11 mouse cellular contexts compared by ENCODE assay signal in genomic region chr8:8649536-8649935, GRCm38 (mm10). TPM values are rescaled to one million over a fixed set of nuclear protein-coding genes. Genes with fewer than 3 reads are reported as not detected.
DNase-seq lines count a peak whose midpoint lies in the region; ATAC-seq lines count a peak whose summit lies in the region.
"Had no signal": no experiment of that assay in that cellular context is flagged by ENCODE, and none has a peak within 500 bp of the region (broad histone marks: within the 10 kb centered on the region; RNA-seq: fewer than 3 reads in every experiment).

No protein-coding gene starts in this region.

- peak overlapping the region; percentile 42 for H3K27ac ChIP-seq in embryonic facial prominence, embryonic 14.5 days (replicated peaks; ENCODE audit: low read depth, low read length)
- no peak overlapping the region for H3K27ac ChIP-seq in hindbrain, embryonic 12.5 days
- H3K27ac ChIP-seq: midbrain, embryonic 10.5 days had no signal

- H3K36me3 ChIP-seq in embryonic facial prominence, embryonic 14.5 days (ENCODE audit: control insufficient read depth, insufficient read depth, low read length): 0 out of 2 replicates have a peak, but pooled peaks cover 4% of the 10 kb centered on the region
- H3K36me3 ChIP-seq in hindbrain, embryonic 12.5 days: 0 out of 2 replicates have a peak, but pooled peaks cover 4% of the 10 kb centered on the region

- no peak overlapping the region for H3K4me3 ChIP-seq in embryonic facial prominence, embryonic 14.5 days (ENCODE audit: low read depth, low read length)
- H3K4me3 ChIP-seq in hindbrain, embryonic 12.5 days: no peak overlapping the region
- H3K4me3 ChIP-seq: erythroblast, embryonic 14.5 days; midbrain, embryonic 10.5 days had no signal

- no peaks in the 10 kb centered on the region for H3K9me3 ChIP-seq in embryonic facial prominence, embryonic 14.5 days (ENCODE audit: control insufficient read depth, low read length)
- no peaks in the 10 kb centered on the region for H3K9me3 ChIP-seq in hindbrain, embryonic 12.5 days (replicated peaks)
- H3K9me3 ChIP-seq: midbrain, embryonic 10.5 days had no signal

- peak overlapping the region; percentile 31; the same call in 1 of the 2 replicates for H3K4me2 ChIP-seq in embryonic facial prominence, embryonic 14.5 days (ENCODE audit: low read depth, low read length)
- peak overlapping the region; percentile 15; the same call in 1 of the 2 replicates for H3K4me2 ChIP-seq in hindbrain, embryonic 12.5 days (replicated peaks)

- ATAC-seq in embryonic facial prominence, embryonic 14.5 days (ENCODE audit: low read depth): no peak
- no peak for ATAC-seq in hindbrain, embryonic 12.5 days (ENCODE audit: low FRiP score)
- ATAC-seq in megakaryocyte, adult 5-6 weeks (ENCODE audit: poor library complexity, severe bottlenecking): peak; percentile 89

- H3K4me1 ChIP-seq in embryonic facial prominence, embryonic 14.5 days (ENCODE audit: control insufficient read depth, insufficient read depth, low read length): peaks cover 39% of the 10 kb centered on the region
- peaks cover 76% of the 10 kb centered on the region for H3K4me1 ChIP-seq in hindbrain, embryonic 12.5 days

- H3K9ac ChIP-seq in embryonic facial prominence, embryonic 14.5 days (ENCODE audit: low read depth, low read length): no peak overlapping the region
- H3K9ac ChIP-seq in hindbrain, embryonic 12.5 days: no peak overlapping the region

- H3K27me3 ChIP-seq in embryonic facial prominence, embryonic 14.5 days (replicated peaks; ENCODE audit: control insufficient read depth, insufficient read depth, low read length): no peaks in the 10 kb centered on the region
- no peaks in the 10 kb centered on the region for H3K27me3 ChIP-seq in hindbrain, embryonic 12.5 days

- 77% methylated on average over 3 of the region's 3 CpGs for WGBS in embryonic facial prominence, embryonic 14.5 days
- WGBS in hindbrain, embryonic 12.5 days: 81% methylated on average over 3 of the region's 3 CpGs

- DNase-seq in layer of hippocampus, adult 9-11 months: peak; percentile 50
- no peak for DNase-seq in layer of hippocampus, postnatal 36 days
- DNase-seq in embryonic facial prominence, embryonic 14.5 days (ENCODE audit: low spot score): no peak
- DNase-seq in adrenal gland, postnatal 36 days: no peak
- DNase-seq in kidney, postnatal 4 days: no peak
- DNase-seq: cerebellum, adult 8-10 months; kidney, adult 9 months had no signal

RNA-seq across cellular contexts. Expression of gene Efnb2, which starts 11.5 kb away (rescaled TPM):
- 10 to 100 TPM; 28.5 to 33.1 TPM for total RNA-seq in layer of hippocampus, postnatal 36 days (2021)
- polyA plus RNA-seq in embryonic facial prominence, embryonic 14.5 days (2014; fragmentation: Nextera tagmentation; extraction: Ambion mirVana): 30.0 and 30.6 TPM in 2 replicates
- 61.5 and 64.7 TPM in 2 replicates for polyA plus RNA-seq in hindbrain, embryonic 12.5 days (2016; fragmentation: Nextera tagmentation; extraction: Ambion mirVana)
- total RNA-seq in megakaryocyte, adult 5-6 weeks (2015): 0.52 and 0.78 TPM in 2 replicates
- 0.18 and 0.45 TPM in 2 replicates for total RNA-seq in megakaryocyte, adult 5-6 weeks (2017)
- total RNA-seq in adrenal gland, postnatal 36 days (2021): 10 to 100 TPM; 12.5 to 33.4 TPM

RNA-seq across cellular contexts. Expression of gene Arglu1, which starts 40.8 kb away (rescaled TPM):
- total RNA-seq in layer of hippocampus, postnatal 36 days (2021): 100 to 1,000 TPM in 1 of 2 experiments, 10 to 100 TPM in 1; 93.3 to 101 TPM
- polyA plus RNA-seq in embryonic facial prominence, embryonic 14.5 days (2014; fragmentation: Nextera tagmentation; extraction: Ambion mirVana): 116 and 131 TPM in 2 replicates
- polyA plus RNA-seq in hindbrain, embryonic 12.5 days (2016; fragmentation: Nextera tagmentation; extraction: Ambion mirVana): 222 and 224 TPM in 2 replicates
- total RNA-seq in megakaryocyte, adult 5-6 weeks (2015): 55.8 and 64.7 TPM in 2 replicates
- 78.2 and 80.9 TPM in 2 replicates for total RNA-seq in megakaryocyte, adult 5-6 weeks (2017)
- total RNA-seq in adrenal gland, postnatal 36 days (2021): 10 to 100 TPM; 56.7 to 67.4 TPM

Comparison
In these comparisons a context has a peak if more than half of its experiments do, and no peak if none do; other contexts are left out.
1. RNA of gene Efnb2, which starts 11.5 kb away (total RNA-seq): 12.5 to 33.4 TPM in adrenal gland, postnatal 36 days and 28.5 to 33.1 TPM in layer of hippocampus, postnatal 36 days; 0.18 to 0.78 TPM in megakaryocyte, adult 5-6 weeks; every median in the first group is over 4 times any median in the second.